Mouse (Mus musculus) right cerebral cortex, adult 18-20 months (tissue): ENCODE measurements around the gene Nynrin.

Experiments
- DNase-seq: peaks from one replicate; pipeline ENCODE4 v3.0.0; 2022; ENCODE audit warnings: mixed read lengths

The Nynrin gene

GRCm38 (mm10) chr14:55853621-55854285 is at the start of gene Nynrin:
Nynrin (plus strand) TSS chr14:55854010.
- DNase-seq: no peak

GRCm38 (mm10) chr14:55814885-55815284 is 38.9 kb upstream of the Nynrin start:
- DNase-seq: peak; percentile 33

GRCm38 (mm10) chr14:55815310-55815751 is 38.5 kb upstream of the Nynrin start:
- no peak for DNase-seq

DNA sequence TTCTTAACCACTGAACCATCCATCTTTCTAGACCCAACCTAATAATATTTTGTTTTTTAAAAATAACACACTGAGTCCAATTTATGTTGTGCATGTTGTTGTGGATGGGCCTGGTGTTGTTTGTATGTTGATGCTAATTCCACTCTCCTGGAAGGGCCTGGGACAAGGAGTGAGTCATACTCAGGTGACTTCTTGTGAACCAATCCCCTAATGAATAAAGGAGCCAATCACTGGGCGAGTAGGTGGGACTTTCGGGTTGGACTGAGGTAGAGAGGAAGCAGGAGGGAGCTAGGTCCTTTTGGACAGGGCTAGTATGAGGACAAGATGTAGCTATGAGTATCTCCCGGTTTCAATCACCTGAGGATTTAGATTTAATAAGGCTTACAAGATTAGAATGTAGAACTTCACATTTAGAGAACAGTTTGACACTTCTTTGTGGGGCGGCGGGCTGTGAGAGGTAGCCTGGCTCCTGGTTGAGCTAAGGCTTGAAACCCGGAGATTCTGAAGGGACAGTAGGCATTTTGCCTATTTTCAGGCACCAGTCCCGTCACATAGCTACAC is 33.9 kb upstream of the Nynrin start:
- DNase-seq: no peak

DNA sequence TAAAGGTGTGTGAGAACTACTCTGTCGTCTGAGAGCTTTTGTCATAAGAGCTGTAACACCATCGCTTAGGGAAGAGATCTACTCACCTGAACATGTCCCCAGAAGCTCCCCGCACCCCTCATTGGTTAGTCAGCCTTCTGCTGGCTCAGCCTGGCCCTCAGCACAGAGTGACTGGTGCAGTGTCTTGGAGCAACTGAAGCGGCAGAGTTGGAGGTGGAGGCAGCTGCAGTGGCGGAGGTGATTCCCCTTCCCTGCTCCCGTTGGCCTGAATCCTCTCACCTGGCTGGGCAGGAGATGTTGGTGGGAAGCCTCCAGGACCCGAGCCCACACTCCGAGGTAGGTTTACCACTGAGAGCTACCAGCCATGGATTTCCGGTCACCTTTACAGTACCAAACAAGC is 33.2 kb upstream of the Nynrin start:
- no peak for DNase-seq

GRCm38 (mm10) chr14:55822435-55822990 is 31.3 kb upstream of the Nynrin start:
- peak; percentile 37 for DNase-seq

DNA sequence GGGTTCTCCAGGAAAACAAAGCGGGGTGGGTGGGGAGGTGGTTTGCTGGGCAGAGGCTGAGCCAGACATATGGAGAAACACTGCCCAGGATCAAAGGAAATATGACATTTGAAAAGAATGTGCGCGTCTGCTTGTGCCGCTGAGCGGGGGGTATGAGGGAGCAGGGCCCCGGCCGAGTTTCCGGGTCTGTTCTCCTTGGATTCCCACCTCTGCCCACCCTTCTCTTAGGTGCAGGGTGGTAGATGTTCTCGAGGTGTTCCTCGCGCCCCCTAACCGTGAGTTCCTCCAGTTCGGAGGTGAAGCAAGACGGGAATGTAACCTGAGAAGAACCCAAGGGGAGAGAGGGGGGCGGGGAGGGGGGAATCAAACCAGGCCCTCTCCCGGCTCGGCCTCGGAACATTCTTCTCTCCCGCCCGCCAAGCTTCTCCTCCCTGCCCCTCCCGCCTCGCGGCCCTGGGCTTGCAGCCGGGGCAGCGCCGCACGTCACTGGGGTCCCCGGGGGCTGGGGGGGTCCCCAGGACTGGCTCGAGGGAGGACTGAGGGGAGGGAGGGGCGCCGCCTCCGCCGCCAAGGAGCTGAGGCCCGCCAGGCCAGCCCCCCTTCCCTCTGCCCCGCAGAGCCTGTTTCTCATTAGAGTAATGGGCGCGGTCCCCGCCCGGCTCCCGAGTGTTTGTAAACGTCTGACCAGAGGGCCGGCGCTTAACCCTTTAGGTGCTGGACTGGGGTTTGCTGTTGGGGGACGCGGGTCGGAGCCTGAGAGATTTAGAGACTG is 30.6 kb upstream of the Nynrin start, which contains the start of gene Nfatc4:
Nfatc4 (plus strand) TSS at position 154 of the 772 bp plus-strand sequence.
- DNase-seq: no peak

DNA sequence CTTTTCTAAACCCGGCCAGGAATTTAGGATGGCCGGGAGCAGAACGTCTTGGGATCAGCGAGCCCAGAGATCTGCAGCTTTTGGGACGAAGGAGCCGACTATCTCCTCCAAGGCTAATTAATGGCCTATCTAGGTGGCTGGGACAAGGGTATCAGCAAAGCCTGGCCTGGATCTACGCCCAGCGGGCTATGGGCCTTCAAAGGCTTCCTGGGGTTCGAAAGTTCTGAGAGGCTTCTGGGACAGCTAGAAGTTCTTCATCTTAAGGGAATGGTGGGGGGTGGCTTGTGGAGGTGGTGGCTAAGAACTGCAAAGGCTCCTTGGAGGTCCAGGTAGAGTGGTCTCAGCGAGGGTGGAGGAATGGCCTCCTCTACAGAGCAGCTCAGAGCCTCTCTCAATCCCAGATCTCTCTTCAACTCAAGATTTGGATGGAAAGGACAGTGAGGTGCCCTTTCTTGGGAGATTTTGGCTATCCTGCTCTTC is 29.8 kb upstream of the Nynrin start:
- DNase-seq: no peak

DNA sequence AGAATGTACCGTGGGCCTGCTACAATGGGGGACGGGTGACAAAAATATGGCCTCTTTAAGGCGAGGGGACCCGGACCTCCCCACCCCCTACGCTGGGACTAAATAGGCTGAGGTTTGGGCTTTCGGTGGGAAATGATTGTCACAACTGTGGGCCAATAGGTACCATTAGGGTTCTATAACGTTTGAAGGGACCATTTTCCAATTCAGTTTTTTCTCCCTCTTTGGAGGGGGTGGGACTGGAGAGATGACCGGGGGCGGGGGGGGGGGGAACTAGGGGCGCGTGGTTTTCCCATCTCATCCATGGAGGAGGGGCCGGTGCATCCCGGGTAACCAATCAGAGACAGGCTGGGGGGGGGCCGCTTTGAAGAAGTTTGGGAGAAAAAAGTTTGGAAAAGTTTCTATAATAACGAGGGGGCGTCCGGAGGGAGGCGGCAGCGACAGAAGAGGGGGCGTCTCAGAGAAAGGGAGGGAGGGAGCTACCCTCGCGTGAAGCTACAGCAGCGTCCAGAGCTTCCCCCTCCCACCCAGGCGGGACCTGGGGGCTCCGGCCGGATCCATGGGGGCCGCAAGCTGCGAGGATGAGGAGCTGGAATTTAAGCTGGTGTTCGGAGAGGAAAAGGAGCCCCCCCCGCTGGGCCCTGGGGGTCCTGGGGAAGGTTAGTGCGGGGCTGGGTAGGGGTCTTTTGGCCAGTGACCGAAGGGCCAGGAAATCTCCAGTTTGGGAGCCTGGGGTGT is 29.2 kb upstream of the Nynrin start:
- DNase-seq: no peak

DNA sequence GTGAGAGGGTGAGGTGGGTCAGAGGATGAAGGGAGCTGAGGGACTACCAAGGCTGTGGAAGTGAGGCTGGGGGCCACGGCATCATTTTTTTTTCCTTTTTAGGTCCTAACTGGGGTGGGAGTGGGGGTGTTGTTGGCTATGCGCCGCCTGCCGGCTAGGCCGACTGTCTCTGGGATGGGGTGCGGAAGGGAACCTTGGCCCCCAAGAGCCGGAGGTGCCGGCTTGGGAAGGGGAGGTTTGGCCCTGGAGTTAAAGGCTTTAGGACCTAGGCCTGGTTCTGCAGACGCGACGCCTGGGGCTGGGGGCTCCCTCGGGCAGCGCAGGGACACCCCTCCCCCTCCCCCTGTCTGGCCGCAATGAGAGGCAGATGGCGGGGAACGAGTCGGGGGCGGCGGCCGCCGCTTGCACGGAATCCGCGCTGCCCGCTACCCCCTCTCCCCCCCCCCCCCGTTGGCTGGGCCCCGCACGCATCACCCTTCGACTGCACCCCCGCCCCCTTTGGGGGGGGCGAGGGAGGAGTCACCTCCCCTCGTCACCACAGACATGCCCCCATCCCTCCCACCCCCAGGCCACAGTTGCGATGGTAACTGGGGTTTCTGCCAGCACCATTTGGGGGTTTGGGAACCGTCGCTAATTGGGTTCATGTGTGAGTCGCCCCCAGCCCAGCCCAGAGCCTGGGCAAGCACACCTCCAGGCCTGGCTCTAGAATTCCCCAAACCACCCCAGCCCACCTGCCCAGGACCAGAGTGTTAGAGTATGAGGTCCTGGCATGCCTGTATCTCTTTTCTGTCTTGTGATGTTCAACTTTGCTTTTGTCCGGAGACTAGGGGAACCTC is 28.4 kb upstream of the Nynrin start:
- DNase-seq: no peak

GRCm38 (mm10) chr14:55826142-55826541 is 27.7 kb upstream of the Nynrin start:
- no peak for DNase-seq

- no peak for DNase-seq
Observed at GRCm38 (mm10) chr14:55826551-55827340, 27.1 kb upstream of the Nynrin start.

DNA sequence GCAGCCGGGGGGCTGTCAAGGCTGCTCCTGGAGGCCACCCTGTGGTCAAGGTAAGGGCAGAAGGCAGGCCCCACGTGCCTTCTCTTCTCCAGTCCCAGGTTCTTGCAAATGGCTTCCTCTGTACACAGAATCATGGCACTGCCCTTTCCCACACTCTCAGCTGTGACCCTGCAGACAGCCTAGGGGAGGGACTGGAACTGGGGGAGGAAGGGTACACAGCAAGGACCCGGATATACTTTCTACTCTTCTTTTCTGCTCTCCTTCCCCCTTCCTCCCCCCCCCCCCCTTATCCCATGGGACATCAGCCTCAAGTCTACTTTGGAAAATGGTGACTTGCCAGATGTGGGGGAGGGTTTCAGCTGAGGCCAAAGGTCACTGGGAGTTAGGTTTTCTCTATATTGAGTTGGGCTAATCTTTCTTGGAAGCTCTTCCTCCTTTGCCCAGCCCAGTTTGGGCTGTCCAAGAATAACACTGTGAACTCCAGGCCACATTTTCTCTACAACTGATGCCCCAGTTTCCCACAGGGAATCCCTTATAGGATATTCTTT is 25.0 kb upstream of the Nynrin start:
- DNase-seq: no peak

GRCm38 (mm10) chr14:55829854-55830253 is 24.0 kb upstream of the Nynrin start:
- DNase-seq: no peak

GRCm38 (mm10) chr14:55830331-55830730 is 23.5 kb upstream of the Nynrin start:
- DNase-seq: no peak

DNA sequence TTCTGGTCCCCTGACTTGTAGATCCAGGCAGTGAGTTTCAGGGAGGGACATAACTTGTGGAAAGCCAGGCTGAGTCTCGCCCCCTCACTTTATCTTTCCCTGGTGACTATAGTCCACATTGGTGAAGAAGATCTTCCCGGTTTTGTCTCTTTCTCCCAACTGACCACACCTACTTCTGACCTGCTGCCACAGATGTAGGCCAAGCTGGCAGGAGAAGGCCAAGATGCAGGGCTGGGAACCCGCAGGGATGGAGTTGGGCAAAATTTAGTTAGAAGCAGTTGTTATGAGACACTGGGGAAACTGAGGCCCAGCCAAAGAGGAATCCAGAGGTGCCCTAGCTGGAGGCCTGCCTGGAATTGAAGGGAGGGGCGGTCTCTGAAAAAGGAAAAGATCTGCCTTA is 20.7 kb upstream of the Nynrin start:
- no peak for DNase-seq

DNA sequence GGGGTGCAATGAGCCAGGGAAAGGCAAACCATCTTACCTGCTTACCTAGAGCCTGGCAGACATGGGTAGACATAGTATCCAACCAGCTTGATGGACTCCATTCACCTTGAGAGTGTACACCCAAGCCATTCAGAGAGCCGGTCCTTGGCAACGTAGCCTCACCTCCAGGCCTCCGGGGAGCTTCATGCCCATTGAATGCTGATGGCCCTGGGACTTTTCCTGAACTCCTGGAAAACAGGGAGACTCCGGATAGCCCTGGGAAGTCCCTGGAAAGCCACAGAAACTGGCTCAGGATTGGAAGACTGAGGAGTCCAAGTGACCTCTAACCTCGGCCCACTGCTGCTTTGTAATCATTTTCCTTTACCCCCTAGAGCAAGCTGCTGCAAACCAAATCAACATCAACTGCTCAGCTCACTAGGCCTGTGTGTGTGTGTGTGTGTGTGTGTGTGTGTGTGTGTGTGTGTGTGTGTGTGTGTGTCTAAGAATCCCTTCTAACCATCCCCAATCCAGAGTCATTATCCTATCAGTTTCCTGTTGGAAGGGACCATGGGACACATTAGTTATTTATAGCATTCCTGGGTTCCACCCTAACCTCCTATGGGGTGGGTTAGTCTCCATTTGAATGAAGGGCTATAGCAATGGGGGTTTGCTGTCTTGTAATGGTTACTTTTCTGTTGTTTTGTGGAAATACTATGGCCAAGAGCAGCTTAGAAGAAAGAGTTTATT is 18.8 kb upstream of the Nynrin start:
- DNase-seq: no peak

DNA sequence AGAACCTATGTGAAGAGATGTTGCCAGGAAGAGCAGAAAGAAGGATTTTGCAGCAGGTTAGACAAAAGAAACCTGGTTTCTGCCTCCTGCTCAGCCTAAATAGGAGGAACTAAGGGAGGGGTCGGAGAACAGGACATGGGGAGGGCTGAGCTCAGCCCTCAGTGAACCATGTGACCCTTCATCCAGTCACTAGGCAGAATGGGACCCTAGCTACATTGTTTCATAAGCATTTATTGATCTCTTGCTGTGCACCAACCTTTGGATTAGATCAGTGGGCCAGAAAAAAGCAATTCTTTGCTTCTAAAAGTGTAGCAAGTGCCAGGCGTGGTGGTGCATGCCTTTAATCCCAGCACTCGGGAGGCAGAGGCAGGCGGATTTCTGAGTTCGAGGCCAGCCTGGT is 15.5 kb upstream of the Nynrin start:
- DNase-seq: no peak

GRCm38 (mm10) chr14:55838740-55839139 is 15.1 kb upstream of the Nynrin start:
- no peak for DNase-seq

DNA sequence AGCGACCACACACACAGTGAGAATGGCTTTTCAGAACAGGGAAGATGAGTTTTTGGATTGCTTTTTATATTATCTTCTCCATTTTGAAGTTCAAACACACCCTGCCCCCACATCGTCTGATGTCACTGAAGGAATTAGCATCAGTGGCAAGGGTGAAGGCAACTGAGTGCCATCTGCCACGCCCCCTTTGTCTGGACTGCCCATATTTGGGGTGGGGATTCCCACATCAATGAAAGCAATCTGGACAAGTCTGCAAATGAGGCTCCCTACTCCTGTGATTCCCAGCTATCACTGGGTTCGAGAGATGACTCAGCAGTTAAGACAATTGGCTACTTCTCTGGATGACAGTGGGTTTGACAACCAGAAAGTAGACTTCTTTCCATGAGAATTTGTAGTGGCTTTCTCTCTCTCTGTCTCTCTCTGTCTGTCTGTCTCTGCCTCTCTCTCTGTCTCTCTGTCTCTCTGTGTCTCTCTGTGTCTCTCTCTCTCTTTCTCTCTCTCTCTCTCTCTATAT is 12.9 kb upstream of the Nynrin start:
- no peak for DNase-seq
